Mouse (Mus musculus) intestine, postnatal 0 days (tissue): ENCODE data around the gene Fam90a1a. TPM values are rescaled to one million over a fixed set of nuclear protein-coding genes. Genes with fewer than 3 reads are reported as not detected.

Source experiments
- ATAC-seq: fragments of 200-750 bp; cut with Nextera tagmentation; 2 replicates; pipeline ENCODE4 v1.8.0; 2017; ENCODE audit warnings: mild to moderate bottlenecking, moderate TSS enrichment, moderate library complexity
- H3K27ac ChIP-seq: fragments of 300-500 bp; sonication (generic); 2 replicates; pipeline ENCODE4 v1.5.1; 2014; ENCODE audit warnings: mild to moderate bottlenecking, low read depth, low read length, moderate library complexity
- H3K27me3 ChIP-seq: fragments of 300-500 bp; sonication (generic); replicated peaks from 2 replicates; pipeline ENCODE4 v1.6.1; 2014; ENCODE audit warnings: low read length, mixed read lengths; ENCODE audit not compliant: control insufficient read depth, insufficient read depth
- H3K36me3 ChIP-seq: fragments of 300-500 bp; sonication (generic); 2 replicates; pipeline ENCODE4 v1.6.1; 2014; ENCODE audit warnings: mild to moderate bottlenecking, moderate library complexity; ENCODE audit not compliant: control insufficient read depth, insufficient read depth
- H3K4me1 ChIP-seq: fragments of 300-500 bp; sonication (generic); replicated peaks from 2 replicates; pipeline ENCODE4 v1.6.1; 2014; ENCODE audit warnings: antibody characterized with exemption, low read length, mixed read lengths; ENCODE audit not compliant: control insufficient read depth, insufficient read depth
- H3K4me2 ChIP-seq: fragments of 300-500 bp; sonication (generic); replicated peaks from 2 replicates; pipeline ENCODE4 v1.6.1; 2014; ENCODE audit warnings: low read depth, mild to moderate bottlenecking, moderate library complexity
- H3K4me3 ChIP-seq: fragments of 300-500 bp; sonication (generic); 2 replicates; pipeline ENCODE4 v1.5.1; 2014; ENCODE audit warnings: low read depth, low read length
- H3K9ac ChIP-seq: fragments of 300-500 bp; sonication (generic); 2 replicates; pipeline ENCODE4 v1.6.1; 2014; ENCODE audit warnings: mild to moderate bottlenecking, low read depth, low read length
- H3K9me3 ChIP-seq: fragments of 300-500 bp; sonication (generic); 2 replicates; pipeline ENCODE4 v1.6.1; 2016; ENCODE audit warnings: mixed run types; ENCODE audit not compliant: control insufficient read depth
- CTCF ChIP-seq: sonication (generic); IDR thresholded peaks from 2 replicates; pipeline ENCODE4 v1.5.1; 2016; ENCODE audit warnings: low read depth, mild to moderate bottlenecking, control low read depth, antibody characterized with exemption, moderate library complexity
- WGBS: fragments of 180-500 bp; shearing (Covaris S2); extraction: QIAGEN DNeasy Blood & Tissue Kit; methylation state at CpG from one replicate; pipeline ENCODE4 v1.1.7; 2014; 5-methylcytosine and 5-hydroxymethylcytosine counted together
- polyA plus RNA-seq: library from polyadenylated mRNA; unstranded; fragments of >200 nt; fragmentation: Nextera tagmentation; extraction: Ambion mirVana; gene quantifications from 2 replicates; pipeline ENCODE4 v1.2.1, GENCODE M21; 2015

Fam90a1a gene
- polyA plus RNA-seq, 1 experiment from 2014 or later: not detected

GRCm38 (mm10) chr8:22013034-22013707 is 54.7 kb downstream of the Fam90a1a start:
- H3K27me3 ChIP-seq: no peaks in the 10 kb centered on the region
- ATAC-seq: peak; percentile 60
- 0 out of 2 replicates have a peak overlapping the region, but pooled peaks have one; percentile 13 for H3K4me2 ChIP-seq
- no peak overlapping the region for H3K4me3 ChIP-seq
- no peaks in the 10 kb centered on the region for H3K4me1 ChIP-seq
- 67% methylated on average over 24 of the region's 24 CpGs for WGBS
- no peaks in the 10 kb centered on the region for H3K9me3 ChIP-seq
- H3K9ac ChIP-seq: no peak overlapping the region
- no peaks in the 10 kb centered on the region for H3K36me3 ChIP-seq
- TF ChIP-seq CTCF: no peak
- no peak overlapping the region for H3K27ac ChIP-seq

Other genes starting within 250 kb of the Fam90a1a start
- gene Defa24, start 224.2 kb upstream of the Fam90a1a start, polyA plus RNA-seq: 749 and 750 TPM in 2 replicates
- gene Defb50, start 135.2 kb upstream of the Fam90a1a start, polyA plus RNA-seq: not detected in 2 replicates
- not detected in 2 replicates for gene Defb2, start 118.8 kb upstream of the Fam90a1a start, polyA plus RNA-seq
- gene Defb10, start 99.8 kb upstream of the Fam90a1a start, polyA plus RNA-seq: not detected in 2 replicates
- gene Defb9, start 73.3 kb upstream of the Fam90a1a start, polyA plus RNA-seq: not detected in 2 replicates
- gene Defb11, start 52.3 kb upstream of the Fam90a1a start, polyA plus RNA-seq: not detected in 2 replicates
- gene Defb15, start 26.0 kb upstream of the Fam90a1a start, polyA plus RNA-seq: not detected in 2 replicates
- gene Defb35, start 20.4 kb upstream of the Fam90a1a start, polyA plus RNA-seq: not detected in 2 replicates
- gene Defb13, start 12.0 kb upstream of the Fam90a1a start, polyA plus RNA-seq: not detected in 2 replicates
- gene Ccdc70, start 11.1 kb downstream of the Fam90a1a start, polyA plus RNA-seq: not detected in 2 replicates
- gene Atp7b, start 101.6 kb downstream of the Fam90a1a start, polyA plus RNA-seq: 3.0 and 3.9 TPM in 2 replicates
- gene Alg11, start 102.0 kb downstream of the Fam90a1a start, polyA plus RNA-seq: 12.1 and 12.4 TPM in 2 replicates
- gene Nek5, start 166.3 kb downstream of the Fam90a1a start, polyA plus RNA-seq: 0.14 and 0.21 TPM in 2 replicates
- gene Nek3, start 207.7 kb downstream of the Fam90a1a start, polyA plus RNA-seq: 5.2 and 5.5 TPM in 2 replicates
- gene Ckap2, start 227.1 kb downstream of the Fam90a1a start, polyA plus RNA-seq: 12.0 and 12.9 TPM in 2 replicates
- 21.7 and 24.0 TPM in 2 replicates for gene Vps36, start 234.1 kb downstream of the Fam90a1a start, polyA plus RNA-seq